Mouse (Mus musculus) bone marrow macrophage, adult 2 months (primary cell): ENCODE measurements at regions not wholly inside any gene's neighbourhood (a gene's known extent, or its start where the extent isn't known, plus 50 kb on each side); places are given as distances from the start of the nearest gene placed in this dataset.

ENCODE experiments used
- H3K27ac ChIP-seq: 2 replicates; pipeline ENCODE4 v1.5.1; 2012; ENCODE audit warnings: low read depth, low read length; ENCODE audit not compliant: insufficient read depth
- H3K4me1 ChIP-seq: 2 replicates; pipeline ENCODE4 v1.6.1; 2012; ENCODE audit warnings: low read length; ENCODE audit not compliant: control insufficient read depth, insufficient read depth
- H3K4me3 ChIP-seq: 2 replicates; pipeline ENCODE4 v1.5.1; 2012; ENCODE audit warnings: mild to moderate bottlenecking, low read length, moderate library complexity; ENCODE audit not compliant: insufficient read depth
- CTCF ChIP-seq: IDR thresholded peaks from 2 replicates; pipeline ENCODE4 v1.5.1; 2012; ENCODE audit warnings: low read depth, mild to moderate bottlenecking, low read length, moderate library complexity
- POLR2A ChIP-seq: IDR thresholded peaks from 2 replicates; pipeline ENCODE4 v1.6.1; 2012; ENCODE audit warnings: mild to moderate bottlenecking, low read depth, low read length, borderline replicate concordance

GRCm38 (mm10) chr12:106226776-106227562 lies 216.9 kb downstream of the Vrk1 start:
- TF ChIP-seq POLR2A (no peak), CTCF (no peak)
- Histone ChIP-seq H3K4me3 (no peak overlapping the region), H3K4me1 (no peaks in the 10 kb centered on the region), H3K27ac (no peak overlapping the region)

- TF ChIP-seq CTCF (no peak), POLR2A (no peak)
- H3K27ac ChIP-seq: no peak overlapping the region
- no peak overlapping the region for H3K4me3 ChIP-seq
- no peaks in the 10 kb centered on the region for H3K4me1 ChIP-seq
These were observed 217.5 kb downstream of the Vrk1 start for GRCm38 (mm10) chr12:106227563-106227840.

GRCm38 (mm10) chr12:106245178-106245840 lies 235.3 kb downstream of the Vrk1 start:
- TF ChIP-seq CTCF: no peak
- no peak for TF ChIP-seq POLR2A
- Histone ChIP-seq H3K27ac (no peak overlapping the region), H3K4me3 (no peak overlapping the region), H3K4me1 (no peaks in the 10 kb centered on the region)

- H3K4me3 ChIP-seq: no peak overlapping the region
- TF ChIP-seq CTCF (no peak), POLR2A (no peak)
- no peaks in the 10 kb centered on the region for H3K4me1 ChIP-seq
- no peak overlapping the region for H3K27ac ChIP-seq
These were observed 263.6 kb downstream of the Vrk1 start for GRCm38 (mm10) chr12:106273591-106273990.

- no peak for TF ChIP-seq POLR2A
- TF ChIP-seq CTCF: no peak
- H3K4me1 ChIP-seq: no peaks in the 10 kb centered on the region
- H3K27ac ChIP-seq: no peak overlapping the region
- no peak overlapping the region for H3K4me3 ChIP-seq
These were observed 267.9 kb downstream of the Vrk1 start for GRCm38 (mm10) chr12:106277886-106278285.

DNA sequence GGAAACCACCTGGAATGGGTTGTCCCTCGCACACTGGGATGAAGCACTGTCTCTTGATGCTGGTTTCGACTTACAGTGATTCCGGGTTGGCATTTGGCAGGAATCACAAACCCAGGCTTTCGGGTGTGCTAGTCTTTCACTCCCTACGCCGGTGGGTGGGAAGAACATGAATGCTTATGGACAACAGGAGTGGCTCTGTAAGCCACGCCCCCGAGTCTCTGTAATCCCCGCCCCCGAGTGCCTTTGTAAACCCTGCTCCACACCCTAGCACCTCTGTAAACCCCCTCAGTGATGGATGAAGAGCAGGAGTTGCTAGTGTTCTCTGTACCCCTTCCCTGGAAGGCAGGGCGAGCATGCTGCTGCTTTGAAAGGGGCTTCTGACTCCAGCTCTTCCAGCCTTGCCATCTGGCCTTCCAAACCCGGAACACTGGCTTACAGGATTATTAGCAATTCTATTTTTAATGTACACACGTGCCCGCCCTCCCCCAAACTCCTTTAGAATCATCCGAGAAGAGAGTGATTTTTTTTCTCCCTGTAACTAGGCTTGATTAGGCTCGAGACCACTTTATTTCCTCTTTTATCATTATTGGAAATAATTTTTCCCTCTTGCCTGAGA lies 272.6 kb downstream of the Vrk1 start:
- no peak overlapping the region for H3K27ac ChIP-seq
- TF ChIP-seq POLR2A (no peak), CTCF (no peak)
- H3K4me1 ChIP-seq: no peaks in the 10 kb centered on the region
- H3K4me3 ChIP-seq: no peak overlapping the region

- Histone ChIP-seq H3K4me3 (no peak overlapping the region), H3K4me1 (no peaks in the 10 kb centered on the region), H3K27ac (no peak overlapping the region)
- TF ChIP-seq CTCF (no peak), POLR2A (no peak)
These were observed 274.8 kb downstream of the Vrk1 start for GRCm38 (mm10) chr12:106284814-106285213.

DNA sequence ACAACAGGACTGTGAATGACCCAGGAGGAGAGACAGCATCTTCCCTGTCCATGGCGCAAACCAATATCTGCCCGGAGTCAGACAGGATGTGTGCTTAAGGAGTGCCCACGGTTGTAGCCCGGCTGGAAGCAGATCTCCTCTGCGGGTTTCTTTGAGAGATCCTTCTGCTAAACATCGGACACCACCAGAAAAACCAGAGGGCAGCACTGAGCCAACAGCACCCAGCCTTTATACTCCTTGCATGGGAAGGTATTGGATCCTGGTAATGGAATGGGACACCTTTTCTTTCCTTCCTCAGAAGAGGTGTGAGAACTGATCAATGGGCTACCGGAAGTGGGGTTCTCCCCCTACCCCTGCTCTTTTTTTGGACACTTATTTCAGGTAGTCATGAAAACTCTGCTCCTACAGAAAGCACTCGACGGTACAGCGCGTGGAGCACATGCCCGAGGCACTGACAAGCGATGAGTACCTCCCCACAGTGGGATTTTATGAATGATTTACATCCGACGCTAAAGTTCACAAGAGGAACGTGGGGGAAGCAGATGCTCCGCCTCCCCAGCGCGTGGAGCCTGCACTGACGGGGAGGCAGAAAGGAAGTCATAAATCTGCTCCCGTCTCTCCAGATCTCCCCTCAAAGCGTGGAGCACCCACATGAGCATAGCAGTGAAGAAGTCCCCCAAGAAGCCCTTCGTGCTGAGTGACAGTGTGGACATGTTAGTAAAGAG lies 278.9 kb downstream of the Vrk1 start:
- H3K27ac ChIP-seq: no peak overlapping the region
- no peaks in the 10 kb centered on the region for H3K4me1 ChIP-seq
- TF ChIP-seq CTCF: no peak
- TF ChIP-seq POLR2A: no peak
- no peak overlapping the region for H3K4me3 ChIP-seq

GRCm38 (mm10) chr12:106291476-106292046 lies 281.5 kb downstream of the Vrk1 start:
- Histone ChIP-seq H3K4me1 (no peaks in the 10 kb centered on the region), H3K27ac (no peak overlapping the region), H3K4me3 (no peak overlapping the region)
- TF ChIP-seq CTCF: no peak
- TF ChIP-seq POLR2A: no peak
